ENCODE assay signal across 8 mouse cellular contexts in the genomic region with DNA sequence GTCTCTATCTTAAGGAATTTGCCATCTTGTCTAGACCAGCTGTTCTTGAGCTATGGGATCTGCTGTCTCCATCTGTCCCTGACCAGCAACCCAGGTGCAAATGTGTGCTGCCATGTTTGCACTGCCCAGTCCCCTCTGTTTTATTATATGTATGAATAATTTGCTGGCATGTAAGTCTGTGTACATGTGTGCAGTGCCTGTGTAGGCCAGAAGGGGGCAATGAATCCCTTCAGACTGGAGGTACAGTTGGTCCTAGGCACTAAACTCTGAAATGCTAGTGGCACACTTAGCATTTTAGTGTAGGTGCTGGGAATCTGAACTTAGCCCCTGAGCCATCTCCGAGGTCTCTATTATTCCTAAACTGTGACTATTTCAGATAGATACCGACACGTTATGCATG. TPM values are rescaled to one million over a fixed set of nuclear protein-coding genes. Genes with fewer than 3 reads are reported as not detected.
DNase-seq lines count a peak whose midpoint lies in the region; ATAC-seq lines count a peak whose summit lies in the region.

No protein-coding gene starts in this region.

- peaks cover 9% of the 10 kb centered on the region; the same call in 1 of the 2 replicates for H3K4me1 ChIP-seq in midbrain, embryonic 10.5 days
- H3K4me1 ChIP-seq in midbrain, embryonic 13.5 days (replicated peaks) = no peaks in the 10 kb centered on the region

- no peak overlapping the region for H3K4me2 ChIP-seq in midbrain, embryonic 13.5 days (replicated peaks)

- DNase-seq in midbrain, embryonic 10.5 days (ENCODE audit: low spot score) = peak; percentile 37
- DNase-seq in T-cell, adult 2 months (ENCODE audit: low spot score) = peak; percentile 8
- peak; percentile 44 to 68 for DNase-seq in cerebellum, postnatal 14 days
- peak; percentile 36 to 53 for DNase-seq in heart, postnatal 14 days
- peak; percentile 18 to 20 for DNase-seq in left cerebral cortex, postnatal 36 days (ENCODE audit: low spot score in 2 of 2)
- DNase-seq in retina, adult 2 months (ENCODE audit: low read depth, low spot score) = peak; percentile 36

- WGBS in midbrain, embryonic 10.5 days = 72% methylated on average over 3 of the region's 3 CpGs
- WGBS in midbrain, embryonic 13.5 days = 78% methylated on average over 3 of the region's 3 CpGs

- no peaks in the 10 kb centered on the region for H3K27me3 ChIP-seq in midbrain, embryonic 10.5 days (ENCODE audit: low read depth, poor library complexity, severe bottlenecking)
- no peaks in the 10 kb centered on the region for H3K27me3 ChIP-seq in midbrain, embryonic 13.5 days

- no peak overlapping the region for H3K27ac ChIP-seq in midbrain, embryonic 10.5 days (replicated peaks)
- H3K27ac ChIP-seq in midbrain, embryonic 13.5 days = no peak overlapping the region

- no peak overlapping the region for H3K9ac ChIP-seq in midbrain, embryonic 13.5 days (replicated peaks)

- no peaks in the 10 kb centered on the region for H3K9me3 ChIP-seq in midbrain, embryonic 10.5 days (replicated peaks)
- H3K9me3 ChIP-seq in midbrain, embryonic 13.5 days = no peaks in the 10 kb centered on the region

- ATAC-seq in midbrain, embryonic 13.5 days = no peak
- ATAC-seq in inflammation-experienced regulatory T-cells, adult 6 months = no peak

- H3K36me3 ChIP-seq in midbrain, embryonic 10.5 days = peaks cover 94% of the 10 kb centered on the region
- H3K36me3 ChIP-seq in midbrain, embryonic 13.5 days = peaks cover 77% of the 10 kb centered on the region

- intact Hi-C loops in heart, postnatal 14 days (cut with DNase I) = no loop called here
- intact Hi-C loops in left cerebral cortex, postnatal 36 days (cut with DNase I) = loop anchor here (5.0 kb wide), 1 partner anchor 103 kb away; no protein-coding TSS in a partner anchor

- H3K4me3 ChIP-seq in midbrain, embryonic 10.5 days = no peak overlapping the region
- H3K4me3 ChIP-seq in midbrain, embryonic 13.5 days (replicated peaks) = no peak overlapping the region

RNA-seq across cellular contexts. Expression of a gene that starts 58.9 kb away (rescaled TPM):
- polyA plus RNA-seq in midbrain, embryonic 10.5 days (2016; fragmentation: Nextera tagmentation; extraction: Ambion mirVana) = 15.9 and 18.7 TPM in 2 replicates
- polyA plus RNA-seq in midbrain, embryonic 13.5 days (2015; fragmentation: Nextera tagmentation; extraction: Ambion mirVana) = 18.9 and 19.2 TPM in 2 replicates
- total RNA-seq in heart, postnatal 14 days (2021) = 10 to 100 TPM; 37.9 to 39.4 TPM
- total RNA-seq in left cerebral cortex, postnatal 36 days (2021) = 10 to 100 TPM; 54.5 to 70.4 TPM
- polyA plus RNA-seq in inflammation-experienced regulatory T-cells, adult 6 months (2017; shearing (Covaris generic)) = 10 to 100 TPM; 22.7 to 30.5 (median 30.3) TPM
